Mouse (Mus musculus) monocyte, adult 59 days (primary cell): Measurements from ENCODE around the gene Top2b. TPM values are rescaled to one million over a fixed set of nuclear protein-coding genes. Genes with fewer than 3 reads are reported as not detected.

ENCODE experiments used
- total RNA-seq, 2 experiments: library from RNA; stranded (reverse); gene quantifications; one replicate each; pipeline ENCODE4 v1.2.4; 2023

Top2b gene
- total RNA-seq = 100 to 1,000 TPM; 104 to 113 TPM

GRCm38 (mm10) chr14:16364878-16365337 is at the start of gene Top2b:
Top2b (plus strand) TSS chr14:16365179.

Other genes starting within 250 kb of the Top2b start
- gene Ngly1, start 115.9 kb upstream of the Top2b start, total RNA-seq = 10 to 100 TPM; 45.6 to 51.3 TPM
- gene Oxsm, start 115.4 kb upstream of the Top2b start, total RNA-seq = 10 to 100 TPM in 1 of 2 experiments, 1 to 10 TPM in 1; 7.7 to 11.1 TPM